Mouse (Mus musculus) stomach, embryonic 16.5 days (tissue): ENCODE measurements at regions not wholly inside any gene's neighbourhood (a gene's known extent, or its start where the extent isn't known, plus 50 kb on each side); places are given as distances from the start of the nearest gene placed in this dataset.

Experiments used
- ATAC-seq: fragments of 200-750 bp; cut with Nextera tagmentation; 2 replicates; pipeline ENCODE4 v1.8.0; 2017; ENCODE audit warnings: moderate number of reproducible peaks, moderate TSS enrichment; ENCODE audit not compliant: insufficient read depth, low FRiP score
- H3K27ac ChIP-seq: fragments of 300-500 bp; sonication (generic); 2 replicates; pipeline ENCODE4 v1.5.1; 2014; ENCODE audit warnings: low read length
- H3K27me3 ChIP-seq: fragments of 300-500 bp; sonication (generic); 2 replicates; pipeline ENCODE4 v1.6.1; 2014; ENCODE audit warnings: low read length, control low read depth, mixed read lengths; ENCODE audit not compliant: control insufficient read depth, insufficient read depth
- H3K36me3 ChIP-seq: fragments of 300-500 bp; sonication (generic); 2 replicates; pipeline ENCODE4 v1.6.1; 2014; ENCODE audit warnings: low read length; ENCODE audit not compliant: control insufficient read depth, insufficient read depth
- H3K4me1 ChIP-seq: fragments of 300-500 bp; sonication (generic); 2 replicates; pipeline ENCODE4 v1.6.1; 2014; ENCODE audit warnings: low read length, control low read depth, mixed read lengths; ENCODE audit not compliant: control insufficient read depth, insufficient read depth
- H3K4me2 ChIP-seq: fragments of 300-500 bp; sonication (generic); 2 replicates; pipeline ENCODE4 v1.6.1; 2014; ENCODE audit warnings: low read depth, low read length, mixed read lengths
- H3K4me3 ChIP-seq: fragments of 300-500 bp; sonication (generic); replicated peaks from 2 replicates; pipeline ENCODE4 v1.5.1; 2014; ENCODE audit warnings: mild to moderate bottlenecking, low read length
- H3K9ac ChIP-seq: fragments of 300-500 bp; sonication (generic); 2 replicates; pipeline ENCODE4 v1.6.1; 2014; ENCODE audit warnings: low read length
- H3K9me3 ChIP-seq: fragments of 300-500 bp; sonication (generic); replicated peaks from 2 replicates; pipeline ENCODE4 v1.6.1; 2016; ENCODE audit warnings: low read length, control low read depth; ENCODE audit not compliant: control insufficient read depth
- WGBS: fragments of 180-500 bp; shearing (Covaris S2); extraction: QIAGEN DNeasy Blood & Tissue Kit; methylation state at CpG from one replicate; pipeline ENCODE4 v1.1.7; 2014; 5-methylcytosine and 5-hydroxymethylcytosine counted together

DNA sequence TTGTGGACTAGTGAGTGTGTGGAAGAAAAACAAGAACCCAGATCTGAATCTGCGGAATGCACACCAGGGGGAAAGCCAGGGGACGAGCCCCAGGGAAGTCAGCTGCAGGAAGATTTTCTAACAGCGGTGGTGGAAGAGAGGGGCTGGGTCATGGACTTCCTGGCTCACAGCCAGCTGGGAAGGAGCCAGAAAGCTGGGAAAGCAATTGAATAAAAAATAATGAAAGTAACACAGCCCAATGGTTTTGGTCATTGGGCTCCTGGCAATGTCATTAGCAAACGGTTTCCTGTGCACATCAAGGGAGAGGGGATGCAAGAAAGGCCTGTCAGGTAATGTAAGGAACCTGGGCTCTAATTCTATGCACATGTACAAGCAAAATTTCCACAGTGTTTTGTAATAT, 273.9 kb upstream of the Klf12 start:
- no peaks in the 10 kb centered on the region for H3K27me3 ChIP-seq
- H3K27ac ChIP-seq, result no peak overlapping the region
- H3K4me3 ChIP-seq, result no peak overlapping the region
- 7% methylated on average over 4 of the region's 4 CpGs for WGBS
- H3K4me1 ChIP-seq, result peaks cover 5% of the 10 kb centered on the region; the same call in 1 of the 2 replicates
- H3K4me2 ChIP-seq, result 0 out of 2 replicates have a peak overlapping the region, but pooled peaks have one; percentile 11
- no peak overlapping the region for H3K9ac ChIP-seq
- no peaks in the 10 kb centered on the region for H3K36me3 ChIP-seq
- no peaks in the 10 kb centered on the region for H3K9me3 ChIP-seq
- no peak for ATAC-seq

DNA sequence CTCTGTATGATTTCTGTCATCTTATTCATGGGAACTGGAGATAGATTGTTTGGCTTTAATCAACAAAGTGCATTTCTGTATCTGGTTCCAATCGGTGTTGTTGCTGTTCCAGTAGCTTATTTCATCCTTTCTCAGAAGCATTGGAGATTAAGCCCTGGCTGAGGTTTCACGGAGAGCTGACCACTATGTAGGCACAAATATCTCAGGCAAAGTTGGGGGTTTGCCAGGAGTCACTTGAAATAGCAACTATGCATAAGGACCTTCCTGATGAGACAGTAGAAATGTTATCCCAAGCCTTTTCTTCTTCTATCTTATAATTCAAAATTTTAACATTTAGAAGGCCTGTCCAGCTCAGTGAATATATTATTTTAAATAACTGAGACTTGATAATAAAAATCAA, 268.0 kb upstream of the Klf12 start:
- no peak for ATAC-seq
- 45% methylated on average over 2 of the region's 2 CpGs for WGBS
- H3K27me3 ChIP-seq, result no peaks in the 10 kb centered on the region
- H3K27ac ChIP-seq, result no peak overlapping the region
- no peak overlapping the region for H3K9ac ChIP-seq
- H3K4me1 ChIP-seq, result no peaks in the 10 kb centered on the region
- H3K4me3 ChIP-seq, result no peak overlapping the region
- no peak overlapping the region for H3K4me2 ChIP-seq
- no peaks in the 10 kb centered on the region for H3K36me3 ChIP-seq
- no peaks in the 10 kb centered on the region for H3K9me3 ChIP-seq

DNA sequence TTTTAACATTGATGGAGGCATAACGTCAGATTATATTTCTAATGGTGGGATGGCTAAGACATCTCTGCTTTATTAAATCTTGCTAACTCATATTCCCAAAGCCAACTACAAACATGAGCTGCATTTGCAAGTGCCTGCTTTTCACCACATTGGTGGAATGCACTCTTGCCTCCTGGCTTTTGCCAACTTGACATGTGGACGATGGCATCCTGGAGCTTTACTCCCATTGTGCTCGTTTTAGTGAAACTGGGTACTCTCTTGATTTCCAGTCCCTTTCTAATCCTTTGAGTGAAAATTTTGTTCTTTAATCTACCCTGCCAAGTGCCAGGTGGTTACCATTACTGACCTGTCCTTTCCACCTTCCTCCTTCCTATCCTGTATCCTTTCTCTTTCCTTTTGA, 265.8 kb upstream of the Klf12 start:
- 78% methylated on average over 3 of the region's 3 CpGs for WGBS
- no peak for ATAC-seq
- H3K9ac ChIP-seq, result no peak overlapping the region
- no peak overlapping the region for H3K4me2 ChIP-seq
- H3K36me3 ChIP-seq, result no peaks in the 10 kb centered on the region
- no peaks in the 10 kb centered on the region for H3K9me3 ChIP-seq
- no peaks in the 10 kb centered on the region for H3K4me1 ChIP-seq
- no peak overlapping the region for H3K4me3 ChIP-seq
- no peaks in the 10 kb centered on the region for H3K27me3 ChIP-seq
- H3K27ac ChIP-seq, result no peak overlapping the region

DNA sequence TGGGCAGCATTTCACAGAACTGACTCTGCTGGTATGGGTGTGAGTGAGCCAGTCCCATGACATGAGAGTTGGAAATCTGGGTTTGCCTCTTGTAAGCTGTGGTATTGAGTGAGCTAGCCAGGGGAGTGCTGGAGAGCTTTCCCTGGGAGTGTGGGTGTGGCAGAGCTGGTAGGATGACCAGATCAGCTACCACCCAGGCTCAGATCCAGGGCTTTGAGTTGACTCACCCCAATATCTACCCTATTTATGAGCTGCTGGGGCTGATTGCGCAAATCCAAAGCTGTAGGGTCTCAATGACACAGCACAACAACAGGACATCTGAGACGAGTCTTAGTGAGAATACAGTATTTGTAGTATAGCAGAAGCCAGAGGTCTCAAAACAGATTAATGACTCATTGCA, 245.7 kb upstream of the Klf12 start:
- Histone ChIP-seq H3K4me2 (no peak overlapping the region), H3K4me3 (no peak overlapping the region), H3K9me3 (no peaks in the 10 kb centered on the region), H3K4me1 (no peaks in the 10 kb centered on the region), H3K27me3 (no peaks in the 10 kb centered on the region), H3K36me3 (no peaks in the 10 kb centered on the region), H3K9ac (no peak overlapping the region), H3K27ac (no peak overlapping the region)
- 87% methylated on average over 2 of the region's 2 CpGs for WGBS
- no peak for ATAC-seq

DNA sequence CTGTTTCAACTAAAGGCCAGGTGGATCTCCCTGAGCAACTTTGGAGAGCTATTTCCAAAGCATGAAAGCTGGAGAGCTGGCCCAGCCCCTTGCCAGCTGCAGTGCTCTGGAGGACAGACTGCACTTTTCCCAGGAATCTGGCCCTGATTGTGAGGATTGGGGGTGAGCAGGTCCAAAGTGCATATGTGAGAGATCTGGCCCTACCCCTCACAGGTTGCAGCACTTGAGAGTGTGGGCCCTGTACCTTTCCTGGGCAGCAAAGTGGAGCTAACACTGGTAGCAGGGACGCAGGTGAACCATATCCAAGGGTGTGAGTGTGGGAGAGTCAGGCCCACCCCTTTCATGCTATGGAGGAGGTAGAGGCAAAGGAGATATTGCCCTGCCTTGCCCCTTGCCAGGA, 245.3 kb upstream of the Klf12 start:
- H3K4me2 ChIP-seq, result no peak overlapping the region
- H3K36me3 ChIP-seq, result no peaks in the 10 kb centered on the region
- H3K4me3 ChIP-seq, result no peak overlapping the region
- H3K27ac ChIP-seq, result no peak overlapping the region
- no peaks in the 10 kb centered on the region for H3K27me3 ChIP-seq
- ATAC-seq, result no peak
- no peaks in the 10 kb centered on the region for H3K9me3 ChIP-seq
- no peak overlapping the region for H3K9ac ChIP-seq
- no peaks in the 10 kb centered on the region for H3K4me1 ChIP-seq
- WGBS, result 75% methylated on average over 1 of the region's 1 CpGs

DNA sequence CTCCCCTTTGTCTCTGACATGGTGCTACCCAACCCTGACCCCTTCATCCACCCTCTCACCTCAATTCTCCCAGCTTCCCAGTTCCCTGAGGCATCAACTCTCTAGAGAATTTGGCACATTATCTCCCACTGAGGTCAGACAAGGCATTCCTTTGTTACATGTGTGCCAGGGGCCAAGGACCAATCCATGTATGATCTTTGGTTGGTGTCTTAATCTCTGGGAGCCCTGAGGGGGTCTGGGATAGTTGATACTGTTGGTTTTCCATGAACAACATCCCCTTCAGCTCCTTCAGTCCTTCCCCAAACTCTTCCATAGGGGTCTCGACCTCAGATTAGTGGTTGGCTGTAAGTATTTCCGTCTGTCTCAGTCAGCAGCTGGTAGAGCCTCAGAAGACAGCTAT, 224.9 kb upstream of the Klf12 start:
- H3K27ac ChIP-seq, result no peak overlapping the region
- H3K9me3 ChIP-seq, result no peaks in the 10 kb centered on the region
- ATAC-seq, result no peak
- H3K4me1 ChIP-seq, result no peaks in the 10 kb centered on the region
- no peak overlapping the region for H3K9ac ChIP-seq
- no peak overlapping the region for H3K4me2 ChIP-seq
- no peaks in the 10 kb centered on the region for H3K36me3 ChIP-seq
- no peaks in the 10 kb centered on the region for H3K27me3 ChIP-seq
- H3K4me3 ChIP-seq, result no peak overlapping the region
- WGBS, result 65% methylated on average over 2 of the region's 2 CpGs

DNA sequence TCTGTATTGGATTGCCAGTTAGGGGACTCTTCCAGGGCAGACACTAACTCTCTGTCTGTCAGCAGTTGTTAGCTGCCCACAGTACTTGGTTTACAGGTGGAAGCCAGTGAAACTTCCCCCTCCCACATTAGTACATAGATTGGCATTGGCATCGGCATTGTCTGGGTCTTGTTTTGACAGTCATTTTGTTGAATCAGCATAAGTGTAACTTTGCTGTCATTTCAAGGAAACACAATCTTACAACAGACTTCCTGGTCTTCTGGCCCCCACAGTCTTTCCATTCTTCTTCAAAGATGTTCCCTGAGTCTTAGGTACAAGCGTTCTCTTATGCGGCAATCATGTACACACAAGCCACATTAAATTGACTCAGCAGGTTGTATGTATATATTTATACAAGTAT, 223.6 kb upstream of the Klf12 start:
- H3K27me3 ChIP-seq, result no peaks in the 10 kb centered on the region
- no peaks in the 10 kb centered on the region for H3K9me3 ChIP-seq
- H3K36me3 ChIP-seq, result no peaks in the 10 kb centered on the region
- no peak overlapping the region for H3K4me3 ChIP-seq
- 85% methylated on average over 3 of the region's 3 CpGs for WGBS
- no peaks in the 10 kb centered on the region for H3K4me1 ChIP-seq
- no peak overlapping the region for H3K9ac ChIP-seq
- no peak overlapping the region for H3K27ac ChIP-seq
- no peak overlapping the region for H3K4me2 ChIP-seq
- ATAC-seq, result no peak

DNA sequence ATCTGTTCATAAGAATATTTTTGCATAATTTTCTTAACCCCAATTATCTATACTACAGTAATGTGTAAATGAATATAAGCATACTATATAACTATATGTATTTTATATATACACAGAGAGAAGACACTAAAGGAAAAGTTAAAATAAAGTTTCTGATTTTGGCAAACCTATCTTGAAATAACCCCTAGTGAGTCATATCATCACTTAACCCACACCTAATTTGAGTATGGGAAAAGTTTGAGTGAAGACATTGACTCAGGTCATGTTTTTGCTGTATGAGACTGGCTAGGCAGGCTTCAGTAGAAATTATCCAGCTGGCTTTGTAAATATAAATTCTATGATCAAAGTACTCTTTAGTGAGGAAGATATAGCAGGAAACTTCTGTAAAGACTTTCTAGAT, 223.1 kb upstream of the Klf12 start:
- no peaks in the 10 kb centered on the region for H3K36me3 ChIP-seq
- no peak overlapping the region for H3K27ac ChIP-seq
- H3K27me3 ChIP-seq, result no peaks in the 10 kb centered on the region
- H3K4me2 ChIP-seq, result no peak overlapping the region
- H3K9me3 ChIP-seq, result no peaks in the 10 kb centered on the region
- ATAC-seq, result no peak
- H3K9ac ChIP-seq, result no peak overlapping the region
- H3K4me1 ChIP-seq, result no peaks in the 10 kb centered on the region
- no peak overlapping the region for H3K4me3 ChIP-seq

DNA sequence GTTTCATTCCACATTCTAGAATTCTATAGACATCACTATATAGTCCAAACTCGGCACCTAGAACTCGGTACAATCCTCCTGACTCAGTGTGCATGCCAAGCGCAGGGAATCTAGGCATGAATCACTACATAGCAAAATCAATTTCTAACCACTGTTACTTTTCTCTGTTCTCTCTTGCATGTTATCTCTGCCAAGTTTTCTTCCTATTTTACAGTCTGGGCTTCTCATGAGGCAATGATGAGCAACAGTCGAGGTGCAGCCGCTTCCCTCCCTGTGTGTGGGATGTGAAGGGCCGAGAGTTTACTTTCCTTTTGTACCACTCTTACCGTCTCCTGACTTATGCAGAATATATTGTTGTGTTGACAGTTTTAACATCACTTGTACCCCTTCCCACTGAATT, 204.4 kb upstream of the Klf12 start:
- Histone ChIP-seq H3K4me3 (no peak overlapping the region), H3K36me3 (no peaks in the 10 kb centered on the region), H3K4me1 (no peaks in the 10 kb centered on the region), H3K9ac (no peak overlapping the region), H3K4me2 (no peak overlapping the region), H3K27ac (no peak overlapping the region), H3K9me3 (no peaks in the 10 kb centered on the region), H3K27me3 (no peaks in the 10 kb centered on the region)
- WGBS, result 90% methylated on average over 7 of the region's 7 CpGs
- no peak for ATAC-seq

DNA sequence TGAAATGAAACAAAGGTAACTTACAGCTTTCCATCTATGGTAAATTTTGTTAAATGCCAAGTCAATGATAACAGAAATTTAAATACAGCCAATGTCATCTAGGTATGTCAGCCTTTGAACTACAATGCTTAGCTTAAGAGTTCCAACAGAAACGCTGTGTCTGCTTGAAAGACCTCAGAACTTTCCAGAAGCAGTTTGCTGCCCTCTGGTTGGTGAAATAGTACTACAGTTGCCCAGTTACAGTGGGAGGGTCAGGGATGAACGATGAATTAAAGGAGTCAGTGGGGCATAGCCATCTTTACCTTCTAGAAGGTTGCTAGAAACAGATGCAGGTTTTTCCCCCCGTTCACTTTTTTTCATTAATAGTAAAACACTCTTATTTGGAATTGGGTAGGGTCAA, 201.0 kb upstream of the Klf12 start:
- no peaks in the 10 kb centered on the region for H3K4me1 ChIP-seq
- no peak overlapping the region for H3K9ac ChIP-seq
- no peaks in the 10 kb centered on the region for H3K27me3 ChIP-seq
- no peak overlapping the region for H3K4me2 ChIP-seq
- no peak overlapping the region for H3K27ac ChIP-seq
- no peaks in the 10 kb centered on the region for H3K9me3 ChIP-seq
- ATAC-seq, result no peak
- WGBS, result 71% methylated on average over 3 of the region's 3 CpGs
- no peak overlapping the region for H3K4me3 ChIP-seq
- no peaks in the 10 kb centered on the region for H3K36me3 ChIP-seq
